Mouse (Mus musculus) forebrain, postnatal 0 days (tissue): ENCODE data around the gene Cyp2d10. TPM values are rescaled to one million over a fixed set of nuclear protein-coding genes. Genes with fewer than 3 reads are reported as not detected.
"Not testable (repeated sequence)": the region's sequence is repeated elsewhere in the genome, so short reads cannot be mapped to it uniquely, and the experiment has no call there.

ENCODE experiments used
- ATAC-seq: fragments of 200-750 bp; cut with Nextera tagmentation; 2 replicates; pipeline ENCODE4 v1.8.0; 2017; ENCODE audit warnings: mild to moderate bottlenecking, moderate library complexity
- DNase-seq: peaks from one replicate; pipeline ENCODE4 v3.0.0-alpha.2; 2015
- H3K27ac ChIP-seq: fragments of 300-500 bp; sonication (generic); 2 replicates; pipeline ENCODE4 v1.5.1; 2014; ENCODE audit warnings: low read depth, mild to moderate bottlenecking, antibody characterized with exemption, low read length, moderate library complexity, mixed read lengths
- H3K27me3 ChIP-seq: fragments of 300-500 bp; sonication (generic); 2 replicates; pipeline ENCODE4 v1.6.1; 2014; ENCODE audit warnings: mild to moderate bottlenecking, low read length, mixed read lengths; ENCODE audit not compliant: insufficient read depth
- H3K36me3 ChIP-seq: fragments of 300-500 bp; sonication (generic); 2 replicates; pipeline ENCODE4 v1.6.1; 2014; ENCODE audit warnings: mild to moderate bottlenecking, moderate library complexity; ENCODE audit not compliant: insufficient read depth
- H3K4me1 ChIP-seq: fragments of 300-500 bp; sonication (generic); 2 replicates; pipeline ENCODE4 v1.6.1; 2014; ENCODE audit warnings: antibody characterized with exemption; ENCODE audit not compliant: insufficient read depth
- H3K4me2 ChIP-seq: fragments of 300-500 bp; sonication (generic); 2 replicates; pipeline ENCODE4 v1.6.1; 2014; ENCODE audit warnings: low read depth, mild to moderate bottlenecking, moderate library complexity
- H3K4me3 ChIP-seq: fragments of 300-500 bp; sonication (generic); 2 replicates; pipeline ENCODE4 v1.5.1; 2014; ENCODE audit warnings: low read depth, low read length, mixed read lengths
- H3K9ac ChIP-seq: fragments of 300-500 bp; sonication (generic); 2 replicates; pipeline ENCODE4 v1.6.1; 2014; ENCODE audit warnings: mild to moderate bottlenecking
- H3K9me3 ChIP-seq: fragments of 300-500 bp; sonication (generic); 2 replicates; pipeline ENCODE4 v1.6.1; 2016; ENCODE audit warnings: low read length
- CTCF ChIP-seq: sonication (generic); IDR thresholded peaks from 2 replicates; pipeline ENCODE4 v1.5.1; 2016; ENCODE audit warnings: antibody characterized with exemption, control low read depth, low read depth
- WGBS: fragments of 180-500 bp; shearing (Covaris S2); extraction: QIAGEN DNeasy Blood & Tissue Kit; methylation state at CpG from one replicate; pipeline ENCODE4 v1.1.7; 2014; 5-methylcytosine and 5-hydroxymethylcytosine counted together
- polyA plus RNA-seq: library from polyadenylated mRNA; unstranded; fragments of >200 nt; fragmentation: Nextera tagmentation; extraction: Ambion mirVana; gene quantifications from 2 replicates; pipeline ENCODE4 v1.2.1, GENCODE M21; 2015
- total RNA-seq: library from RNA; depleted of rRNA; stranded (reverse); fragments of >200 nt; gene quantifications from 2 replicates; pipeline ENCODE4 v1.2.3, GENCODE M21; 2014; rRNA removed

Gene Cyp2d10
- total RNA-seq (not detected in 2 replicates), polyA plus RNA-seq (not detected in 2 replicates)

GRCm38 (mm10) chr15:82406981-82407380 lies at the start of gene Cyp2d10:
Gene Cyp2d10 (minus strand): TSS chr15:82407195.
- no peak within 1 kb of the TSS for H3K9ac ChIP-seq
- no peak within 1 kb of the TSS for H3K4me2 ChIP-seq
- H3K27me3 ChIP-seq: no peaks in the 10 kb centered on the region
- no peak for TF ChIP-seq CTCF
- no peak within 1 kb of the TSS for H3K4me3 ChIP-seq
- H3K4me1 ChIP-seq: no peaks in the 10 kb centered on the region
- H3K36me3 ChIP-seq: no peaks in the 10 kb centered on the region
- H3K27ac ChIP-seq: no peak within 1 kb of the TSS
- DNase-seq (no peak), ATAC-seq (no peak)
- 96% methylated on average over 6 of the region's 6 CpGs for WGBS
- no peaks in the 10 kb centered on the region for H3K9me3 ChIP-seq

- not testable (repeated sequence) for DNase-seq, ATAC-seq, H3K9ac ChIP-seq, H3K4me1 ChIP-seq, H3K4me2 ChIP-seq, H3K27ac ChIP-seq, H3K36me3 ChIP-seq, H3K9me3 ChIP-seq, H3K27me3 ChIP-seq, H3K4me3 ChIP-seq
- WGBS: 91% methylated on average over 6 of the region's 6 CpGs
Measured at GRCm38 (mm10) chr15:82456086-82456790, 49.2 kb upstream of the Cyp2d10 start.

GRCm38 (mm10) chr15:82453501-82453900 lies 46.5 kb upstream of the Cyp2d10 start:
- H3K36me3 ChIP-seq, H3K9me3 ChIP-seq, H3K27me3 ChIP-seq, ATAC-seq, H3K27ac ChIP-seq, H3K4me3 ChIP-seq, H3K9ac ChIP-seq, H3K4me1 ChIP-seq, H3K4me2 ChIP-seq, DNase-seq: not testable (repeated sequence)
- 88% methylated on average over 6 of the region's 6 CpGs for WGBS

GRCm38 (mm10) chr15:82452133-82452532 lies 45.1 kb upstream of the Cyp2d10 start:
- not testable (repeated sequence) for H3K27me3 ChIP-seq, H3K4me3 ChIP-seq, H3K9me3 ChIP-seq, H3K36me3 ChIP-seq, H3K27ac ChIP-seq, H3K4me2 ChIP-seq, H3K4me1 ChIP-seq, ATAC-seq, H3K9ac ChIP-seq, DNase-seq
- 75% methylated on average over 1 of the region's 1 CpGs for WGBS

GRCm38 (mm10) chr15:82450045-82450444 lies 43.0 kb upstream of the Cyp2d10 start:
- not testable (repeated sequence) for ATAC-seq, H3K27ac ChIP-seq, H3K9ac ChIP-seq, H3K4me3 ChIP-seq, DNase-seq, H3K36me3 ChIP-seq, H3K4me2 ChIP-seq, H3K4me1 ChIP-seq, H3K9me3 ChIP-seq, H3K27me3 ChIP-seq
- WGBS: 77% methylated on average over 2 of the region's 2 CpGs

- H3K9me3 ChIP-seq: no peaks in the 10 kb centered on the region
- no peaks in the 10 kb centered on the region for H3K27me3 ChIP-seq
- H3K4me2 ChIP-seq: no peak overlapping the region
- no peak for TF ChIP-seq CTCF
- H3K36me3 ChIP-seq: no peaks in the 10 kb centered on the region
- DNase-seq: no peak
- no peak overlapping the region for H3K27ac ChIP-seq
- ATAC-seq: no peak
- H3K4me3 ChIP-seq: no peak overlapping the region
- no peaks in the 10 kb centered on the region for H3K4me1 ChIP-seq
- WGBS: 79% methylated on average over 8 of the region's 8 CpGs
- H3K9ac ChIP-seq: no peak overlapping the region
Measured at GRCm38 (mm10) chr15:82445196-82445595, 38.2 kb upstream of the Cyp2d10 start.

GRCm38 (mm10) chr15:82443658-82444057 lies 36.7 kb upstream of the Cyp2d10 start:
- H3K4me3 ChIP-seq: no peak overlapping the region
- WGBS: 96% methylated on average over 3 of the region's 3 CpGs
- no peak overlapping the region for H3K4me2 ChIP-seq
- H3K9ac ChIP-seq: no peak overlapping the region
- no peaks in the 10 kb centered on the region for H3K4me1 ChIP-seq
- TF ChIP-seq CTCF: no peak
- H3K9me3 ChIP-seq: no peaks in the 10 kb centered on the region
- no peaks in the 10 kb centered on the region for H3K27me3 ChIP-seq
- ATAC-seq (no peak), DNase-seq (no peak)
- no peaks in the 10 kb centered on the region for H3K36me3 ChIP-seq
- H3K27ac ChIP-seq: no peak overlapping the region
